9 mouse cellular contexts compared by ENCODE assay signal in the genomic region with DNA sequence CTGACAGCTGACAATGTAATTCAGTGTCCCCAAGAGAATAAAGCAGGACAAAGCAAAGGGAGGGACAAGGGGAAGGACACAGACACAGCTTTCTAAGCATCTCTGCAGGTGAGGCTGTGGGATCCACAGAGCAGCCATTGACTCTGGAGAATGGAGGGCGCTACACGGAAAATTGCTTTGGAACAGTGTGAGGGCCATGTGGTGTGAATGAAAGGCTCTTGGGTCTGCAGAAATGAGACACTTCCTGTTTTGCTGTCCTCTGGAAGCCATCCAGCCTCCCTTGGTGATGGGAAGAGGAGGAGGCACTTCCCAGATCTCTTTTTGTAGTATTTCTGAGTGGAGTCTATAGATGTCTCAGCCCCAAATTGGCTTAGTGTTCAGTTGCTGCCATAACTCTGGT. TPM values are rescaled to one million over a fixed set of nuclear protein-coding genes. Genes with fewer than 3 reads are reported as not detected.
DNase-seq lines count a peak whose midpoint lies in the region; ATAC-seq lines count a peak whose summit lies in the region.
"Had no signal": no experiment of that assay in that cellular context is flagged by ENCODE, and none has a peak within 500 bp of the region (broad histone marks: within the 10 kb centered on the region; RNA-seq: fewer than 3 reads in every experiment).

No protein-coding gene starts in this region.

- H3K9ac ChIP-seq in kidney, embryonic 14.5 days (ENCODE audit: low read depth, low read length) = no peak overlapping the region
- H3K9ac ChIP-seq: forebrain, embryonic 13.5 days had no signal

- H3K4me1 ChIP-seq in kidney, embryonic 14.5 days (ENCODE audit: control insufficient read depth, insufficient read depth, low read length) = no peaks in the 10 kb centered on the region
- H3K4me1 ChIP-seq: forebrain, embryonic 13.5 days had no signal

- no peaks in the 10 kb centered on the region for H3K36me3 ChIP-seq in kidney, embryonic 14.5 days (ENCODE audit: control insufficient read depth, insufficient read depth, low read length)

- no peaks in the 10 kb centered on the region for H3K27me3 ChIP-seq in kidney, embryonic 14.5 days (ENCODE audit: control insufficient read depth, insufficient read depth, low read length)
- H3K27me3 ChIP-seq: forebrain, embryonic 13.5 days had no signal

- H3K4me3 ChIP-seq in kidney, embryonic 14.5 days (ENCODE audit: low read length) = no peak overlapping the region
- H3K4me3 ChIP-seq: forebrain, embryonic 13.5 days had no signal

- H3K4me2 ChIP-seq in kidney, embryonic 14.5 days (replicated peaks; ENCODE audit: low read depth, low read length) = no peak overlapping the region
- H3K4me2 ChIP-seq: forebrain, embryonic 13.5 days had no signal

- intact Hi-C loops in heart, postnatal 14 days (cut with DNase I) = no loop called here

- H3K27ac ChIP-seq in kidney, embryonic 14.5 days (ENCODE audit: low read depth, low read length) = no peak overlapping the region
- H3K27ac ChIP-seq: forebrain, embryonic 13.5 days had no signal

- no peaks in the 10 kb centered on the region for H3K9me3 ChIP-seq in kidney, embryonic 14.5 days (ENCODE audit: control insufficient read depth, low read length)
- H3K9me3 ChIP-seq: forebrain, embryonic 13.5 days had no signal

- 69% methylated on average over 2 of the region's 2 CpGs for WGBS in kidney, embryonic 14.5 days

- no peak for ATAC-seq in kidney, embryonic 14.5 days (ENCODE audit: low FRiP score, low TSS enrichment)
- peak; percentile 32; the same call in 1 of the 2 replicates for ATAC-seq in common myeloid progenitor, adult 5-6 weeks (replicated peaks; ENCODE audit: low read depth, poor library complexity, severe bottlenecking)
- ATAC-seq: forebrain, embryonic 13.5 days had no signal

- DNase-seq in kidney, adult 11 months = peak; percentile 9
- peak; percentile 44 to 70 for DNase-seq in heart, postnatal 14 days
- peak; percentile 22 for DNase-seq in lung, postnatal 25 days (ENCODE audit: low spot score)
- no peak for DNase-seq in urinary bladder, adult 2 months (ENCODE audit: low spot score)
- DNase-seq in ovary, postnatal 36 days (ENCODE audit: low spot score) = no peak
- DNase-seq: cerebellum, adult 18-20 months had no signal

RNA-seq across cellular contexts. Expression of a gene that starts 23.3 kb away (rescaled TPM):
- 163 and 167 TPM in 2 replicates for polyA plus RNA-seq in kidney, embryonic 14.5 days (2014; fragmentation: Nextera tagmentation; extraction: Ambion mirVana)
- 124 and 149 TPM in 2 replicates for total RNA-seq in common myeloid progenitor, adult 5-6 weeks (2017)
- total RNA-seq in heart, postnatal 14 days (2021) = 10 to 100 TPM; 57.6 to 59.5 TPM
- 61.5 and 71.9 TPM in 2 replicates for polyA plus RNA-seq in urinary bladder, adult 2 months (2012; rRNA removed)

RNA-seq across cellular contexts. Expression of a gene that starts 27.7 kb away (rescaled TPM):
- polyA plus RNA-seq in kidney, embryonic 14.5 days (2014; fragmentation: Nextera tagmentation; extraction: Ambion mirVana) = 0.76 and 1.6 TPM in 2 replicates
- total RNA-seq in common myeloid progenitor, adult 5-6 weeks (2017) = 0.96 TPM in 1 of 2 replicates, not detected in the other
- total RNA-seq in heart, postnatal 14 days (2021) = under 1 TPM; 0.34 to 0.72 TPM
- 0.32 and 0.53 TPM in 2 replicates for polyA plus RNA-seq in urinary bladder, adult 2 months (2012; rRNA removed)

Comparison
In these comparisons a context has a peak if more than half of its experiments do, and no peak if none do; other contexts are left out.
1. DNase-seq: peak in kidney, adult 11 months (single experiment), heart, postnatal 14 days (2 of 2) and lung, postnatal 25 days (single experiment); none in urinary bladder, adult 2 months (single experiment) and ovary, postnatal 36 days (single experiment).